Mouse (Mus musculus): ENCODE measurements around the gene Hnrnpl. TPM values are rescaled to one million over a fixed set of nuclear protein-coding genes. Genes with fewer than 3 reads are reported as not detected.
A peak's percentile ranks its signal among the peaks of the same experiment; 100 is the strongest.

Gene Hnrnpl
- 320 and 326 TPM in 2 replicates for polyA plus RNA-seq (2014; fragmentation: Nextera tagmentation; extraction: Ambion mirVana)

- WGBS = 4% methylated on average over 35 of the region's 35 CpGs
- Histone ChIP-seq H3K9me3 (ENCODE audit: control insufficient read depth, low read length) (no peaks in the 10 kb centered on the region), H3K4me2 (ENCODE audit: low read depth) (peak within 1 kb of the TSS; percentile 99), H3K9ac (ENCODE audit: low read length) (peak within 1 kb of the TSS; percentile 89), H3K36me3 (ENCODE audit: control insufficient read depth, insufficient read depth, low read length) (peaks cover 2% of the 10 kb centered on the region), H3K4me1 (ENCODE audit: control insufficient read depth, insufficient read depth, low read length) (peaks cover 20% of the 10 kb centered on the region), H3K27me3 (ENCODE audit: control insufficient read depth, insufficient read depth, low read length) (no peaks in the 10 kb centered on the region), H3K27ac (ENCODE audit: low read depth, low read length) (peak within 1 kb of the TSS; percentile 99), H3K4me3 (ENCODE audit: low read depth, low read length) (peak within 1 kb of the TSS; percentile 85)
- DNase-seq (ENCODE audit: low spot score) = no peak
- peak; percentile 13; the same call in 1 of the 2 replicates for ATAC-seq (ENCODE audit: insufficient read depth, low FRiP score, low TSS enrichment)
Observed at GRCm38 (mm10) chr7:28808221-28808941, at the start of gene Hnrnpl. Gene Hnrnpl (plus strand): TSS chr7:28808541.

DNA sequence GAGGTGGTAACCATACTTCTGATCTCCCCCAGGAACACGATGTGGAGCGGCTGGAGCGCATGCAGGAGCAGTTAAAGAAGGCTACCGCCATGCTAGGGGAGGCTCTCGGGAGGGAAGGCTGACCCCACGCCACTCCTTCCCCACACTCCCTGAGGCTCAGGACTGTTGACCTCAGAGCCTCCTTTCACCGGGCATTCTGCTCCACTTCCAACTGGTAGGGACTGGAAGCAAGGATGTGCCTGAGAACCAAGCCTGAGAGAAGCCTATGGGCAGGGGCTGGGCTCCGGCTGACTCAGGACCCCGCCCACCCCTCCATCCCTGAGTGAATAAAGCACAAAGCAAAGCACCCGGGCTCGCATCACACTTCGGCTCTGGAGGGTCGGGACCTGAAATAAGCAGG, 49.7 kb upstream of the Hnrnpl start:
- H3K27me3 ChIP-seq (ENCODE audit: control insufficient read depth, insufficient read depth, low read length) = no peaks in the 10 kb centered on the region
- no peak overlapping the region for H3K9ac ChIP-seq (ENCODE audit: low read length)
- H3K4me2 ChIP-seq (ENCODE audit: low read depth) = no peak overlapping the region
- no peak overlapping the region for H3K27ac ChIP-seq (ENCODE audit: low read depth, low read length)
- DNase-seq (ENCODE audit: low spot score) (no peak), ATAC-seq (ENCODE audit: insufficient read depth, low FRiP score, low TSS enrichment) (no peak)
- peaks cover 6% of the 10 kb centered on the region; the same call in 1 of the 2 replicates for H3K4me1 ChIP-seq (ENCODE audit: control insufficient read depth, insufficient read depth, low read length)
- peaks cover 4% of the 10 kb centered on the region; the same call in 1 of the 2 replicates for H3K36me3 ChIP-seq (ENCODE audit: control insufficient read depth, insufficient read depth, low read length)
- 89% methylated on average over 13 of the region's 13 CpGs for WGBS
- H3K4me3 ChIP-seq (ENCODE audit: low read depth, low read length) = no peak overlapping the region
- H3K9me3 ChIP-seq (ENCODE audit: control insufficient read depth, low read length) = no peaks in the 10 kb centered on the region

DNA sequence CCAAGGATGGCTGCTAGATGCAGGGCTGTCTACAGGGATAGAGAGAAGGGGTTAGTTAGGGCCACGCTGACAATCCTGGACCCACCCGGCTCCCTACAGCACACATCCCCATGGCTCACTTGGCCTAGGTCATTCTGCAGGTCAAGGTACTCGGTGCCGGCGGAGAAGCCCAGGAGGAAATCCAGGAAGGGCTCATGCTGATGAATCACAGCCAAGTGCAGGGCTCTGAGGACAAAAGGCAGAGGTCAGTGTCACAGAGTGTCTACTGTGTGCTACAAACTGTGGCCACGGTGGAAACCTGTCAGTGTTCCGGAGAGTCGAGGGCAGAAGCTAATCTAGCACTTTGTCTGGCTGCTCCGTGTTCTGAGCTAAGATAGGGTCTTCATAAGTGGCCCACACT, 46.4 kb upstream of the Hnrnpl start:
- Histone ChIP-seq H3K4me3 (ENCODE audit: low read depth, low read length) (no peak overlapping the region), H3K36me3 (ENCODE audit: control insufficient read depth, insufficient read depth, low read length) (peaks cover 3% of the 10 kb centered on the region; the same call in 1 of the 2 replicates), H3K27me3 (ENCODE audit: control insufficient read depth, insufficient read depth, low read length) (no peaks in the 10 kb centered on the region), H3K27ac (ENCODE audit: low read depth, low read length) (no peak overlapping the region), H3K9ac (ENCODE audit: low read length) (no peak overlapping the region), H3K9me3 (ENCODE audit: control insufficient read depth, low read length) (no peaks in the 10 kb centered on the region), H3K4me1 (ENCODE audit: control insufficient read depth, insufficient read depth, low read length) (peaks cover 3% of the 10 kb centered on the region; the same call in 1 of the 2 replicates), H3K4me2 (ENCODE audit: low read depth) (no peak overlapping the region)
- 93% methylated on average over 9 of the region's 9 CpGs for WGBS
- no peak for DNase-seq (ENCODE audit: low spot score)
- ATAC-seq (ENCODE audit: insufficient read depth, low FRiP score, low TSS enrichment) = no peak

DNA sequence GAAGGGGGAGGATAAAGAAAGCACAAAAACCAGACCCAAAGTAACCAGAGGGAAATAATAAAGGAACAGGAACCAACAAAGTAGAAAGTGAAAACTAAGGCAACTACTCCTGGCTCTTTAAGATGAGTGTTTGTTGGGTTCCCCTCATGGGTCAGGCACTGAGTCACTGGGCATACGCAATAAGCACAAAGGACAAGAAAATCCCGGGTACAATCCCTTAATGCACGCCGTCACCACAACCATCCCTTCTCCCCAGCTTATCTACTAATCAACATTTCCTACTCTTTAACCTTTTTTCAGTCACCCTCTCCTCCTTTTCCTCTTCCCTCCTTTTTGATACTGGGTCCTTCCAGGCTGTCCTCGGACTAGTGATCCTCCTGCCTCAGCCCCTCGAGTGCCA, 43.1 kb upstream of the Hnrnpl start:
- WGBS = 88% methylated on average over 6 of the region's 6 CpGs
- Histone ChIP-seq H3K27ac (ENCODE audit: low read depth, low read length) (no peak overlapping the region), H3K4me2 (ENCODE audit: low read depth) (peak overlapping the region; percentile 65), H3K9me3 (ENCODE audit: control insufficient read depth, low read length) (no peaks in the 10 kb centered on the region), H3K36me3 (ENCODE audit: control insufficient read depth, insufficient read depth, low read length) (peaks cover 3% of the 10 kb centered on the region; the same call in 1 of the 2 replicates), H3K4me1 (ENCODE audit: control insufficient read depth, insufficient read depth, low read length) (peaks cover 5% of the 10 kb centered on the region; the same call in 1 of the 2 replicates), H3K4me3 (ENCODE audit: low read depth, low read length) (no peak overlapping the region), H3K27me3 (ENCODE audit: control insufficient read depth, insufficient read depth, low read length) (no peaks in the 10 kb centered on the region), H3K9ac (ENCODE audit: low read length) (no peak overlapping the region)
- ATAC-seq (ENCODE audit: insufficient read depth, low FRiP score, low TSS enrichment) (no peak), DNase-seq (ENCODE audit: low spot score) (no peak)

- H3K36me3 ChIP-seq (ENCODE audit: control insufficient read depth, insufficient read depth, low read length) = no peaks in the 10 kb centered on the region
Observed at GRCm38 (mm10) chr7:28766173-28766879, 42.0 kb upstream of the Hnrnpl start, which contains the start of gene Sirt2. Gene Sirt2 (plus strand): TSS chr7:28766735.

DNA sequence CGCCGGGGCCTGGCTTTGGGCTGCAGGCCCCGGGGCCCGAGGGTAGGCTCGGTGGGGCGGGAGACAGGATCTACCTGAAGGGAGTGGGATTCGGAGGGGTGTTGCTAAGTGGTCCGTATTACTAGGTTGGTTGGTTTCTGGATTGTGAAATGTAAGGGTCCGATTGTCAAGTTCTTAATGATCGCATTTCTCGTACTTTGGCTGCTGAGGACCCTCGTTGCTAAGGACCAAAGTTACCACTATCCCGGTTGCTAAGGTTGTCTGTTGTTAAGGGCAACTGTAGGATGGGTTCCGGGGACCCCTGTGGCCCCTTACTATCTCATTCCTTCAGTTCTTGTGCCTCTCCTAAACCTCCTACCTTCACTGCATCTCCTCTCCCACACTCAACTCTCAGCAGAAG, 41.4 kb upstream of the Hnrnpl start:
- no peaks in the 10 kb centered on the region for H3K9me3 ChIP-seq (ENCODE audit: control insufficient read depth, low read length)
- ATAC-seq (ENCODE audit: insufficient read depth, low FRiP score, low TSS enrichment) (peak; percentile 8; the same call in 1 of the 2 replicates), DNase-seq (ENCODE audit: low spot score) (no peak)
- H3K36me3 ChIP-seq (ENCODE audit: control insufficient read depth, insufficient read depth, low read length) = no peaks in the 10 kb centered on the region
- 2% methylated on average over 14 of the region's 14 CpGs for WGBS
- peak overlapping the region; percentile 66 for H3K4me3 ChIP-seq (ENCODE audit: low read depth, low read length)
- peaks cover 5% of the 10 kb centered on the region; the same call in 1 of the 2 replicates for H3K4me1 ChIP-seq (ENCODE audit: control insufficient read depth, insufficient read depth, low read length)
- no peaks in the 10 kb centered on the region for H3K27me3 ChIP-seq (ENCODE audit: control insufficient read depth, insufficient read depth, low read length)
- H3K27ac ChIP-seq (ENCODE audit: low read depth, low read length) = no peak overlapping the region
- H3K4me2 ChIP-seq (ENCODE audit: low read depth) = peak overlapping the region; percentile 47
- peak overlapping the region; percentile 67 for H3K9ac ChIP-seq (ENCODE audit: low read length)

More at GRCm38 (mm10) chr7:28766173-28766879, 42.0 kb upstream of the Hnrnpl start, which contains the start of gene Sirt2:
- Histone ChIP-seq H3K9me3 (ENCODE audit: control insufficient read depth, low read length) (no peaks in the 10 kb centered on the region), H3K27ac (ENCODE audit: low read depth, low read length) (no peak within 1 kb of the TSS), H3K27me3 (ENCODE audit: control insufficient read depth, insufficient read depth, low read length) (no peaks in the 10 kb centered on the region), H3K9ac (ENCODE audit: low read length) (peak within 1 kb of the TSS; percentile 67), H3K4me2 (ENCODE audit: low read depth) (peak within 1 kb of the TSS; percentile 65), H3K4me3 (ENCODE audit: low read depth, low read length) (peak within 1 kb of the TSS; percentile 66), H3K4me1 (ENCODE audit: control insufficient read depth, insufficient read depth, low read length) (peaks cover 5% of the 10 kb centered on the region; the same call in 1 of the 2 replicates)
- ATAC-seq (ENCODE audit: insufficient read depth, low FRiP score, low TSS enrichment) = peak; percentile 98
- under 1% methylated on average over 45 of the region's 45 CpGs for WGBS
- DNase-seq (ENCODE audit: low spot score) = peak; percentile 98

- ATAC-seq (ENCODE audit: insufficient read depth, low FRiP score, low TSS enrichment) (no peak), DNase-seq (ENCODE audit: low spot score) (no peak)
- no peaks in the 10 kb centered on the region for H3K27me3 ChIP-seq (ENCODE audit: control insufficient read depth, insufficient read depth, low read length)
- no peaks in the 10 kb centered on the region for H3K36me3 ChIP-seq (ENCODE audit: control insufficient read depth, insufficient read depth, low read length)
- no peaks in the 10 kb centered on the region for H3K9me3 ChIP-seq (ENCODE audit: control insufficient read depth, low read length)
- H3K4me1 ChIP-seq (ENCODE audit: control insufficient read depth, insufficient read depth, low read length) = peaks cover 5% of the 10 kb centered on the region; the same call in 1 of the 2 replicates
- H3K27ac ChIP-seq (ENCODE audit: low read depth, low read length) = no peak within 1 kb of the TSS
- H3K4me3 ChIP-seq (ENCODE audit: low read depth, low read length) = peak within 1 kb of the TSS; percentile 66
- 68% methylated on average over 7 of the region's 7 CpGs for WGBS
- H3K4me2 ChIP-seq (ENCODE audit: low read depth) = peak within 1 kb of the TSS; percentile 47
- H3K9ac ChIP-seq (ENCODE audit: low read length) = peak within 1 kb of the TSS; percentile 67
Observed at GRCm38 (mm10) chr7:28767462-28767965, 40.8 kb upstream of the Hnrnpl start, which contains the start of gene Nfkbib. Gene Nfkbib (minus strand): TSS chr7:28767512.

GRCm38 (mm10) chr7:28769414-28769958, 38.9 kb upstream of the Hnrnpl start:
- DNase-seq (ENCODE audit: low spot score) = no peak
- no peaks in the 10 kb centered on the region for H3K27me3 ChIP-seq (ENCODE audit: control insufficient read depth, insufficient read depth, low read length)
- 95% methylated on average over 9 of the region's 9 CpGs for WGBS
- H3K4me1 ChIP-seq (ENCODE audit: control insufficient read depth, insufficient read depth, low read length) = peaks cover 5% of the 10 kb centered on the region; the same call in 1 of the 2 replicates
- no peak overlapping the region for H3K4me2 ChIP-seq (ENCODE audit: low read depth)
- no peak overlapping the region for H3K4me3 ChIP-seq (ENCODE audit: low read depth, low read length)
- H3K9ac ChIP-seq (ENCODE audit: low read length) = no peak overlapping the region
- H3K27ac ChIP-seq (ENCODE audit: low read depth, low read length) = no peak overlapping the region
- no peaks in the 10 kb centered on the region for H3K9me3 ChIP-seq (ENCODE audit: control insufficient read depth, low read length)
- ATAC-seq (ENCODE audit: insufficient read depth, low FRiP score, low TSS enrichment) = no peak
- H3K36me3 ChIP-seq (ENCODE audit: control insufficient read depth, insufficient read depth, low read length) = no peaks in the 10 kb centered on the region
